Mouse (Mus musculus) intestine, postnatal 0 days (tissue): ENCODE results near the gene Slc44a2. TPM values are rescaled to one million over a fixed set of nuclear protein-coding genes. Genes with fewer than 3 reads are reported as not detected.

Experiments
- ATAC-seq: fragments of 200-750 bp; cut with Nextera tagmentation; 2 replicates; pipeline ENCODE4 v1.8.0; 2017; ENCODE audit warnings: mild to moderate bottlenecking, moderate TSS enrichment, moderate library complexity
- H3K27ac ChIP-seq: fragments of 300-500 bp; sonication (generic); 2 replicates; pipeline ENCODE4 v1.5.1; 2014; ENCODE audit warnings: mild to moderate bottlenecking, low read depth, low read length, moderate library complexity
- H3K27me3 ChIP-seq: fragments of 300-500 bp; sonication (generic); replicated peaks from 2 replicates; pipeline ENCODE4 v1.6.1; 2014; ENCODE audit warnings: low read length, mixed read lengths; ENCODE audit not compliant: control insufficient read depth, insufficient read depth
- H3K36me3 ChIP-seq: fragments of 300-500 bp; sonication (generic); 2 replicates; pipeline ENCODE4 v1.6.1; 2014; ENCODE audit warnings: mild to moderate bottlenecking, moderate library complexity; ENCODE audit not compliant: control insufficient read depth, insufficient read depth
- H3K4me1 ChIP-seq: fragments of 300-500 bp; sonication (generic); replicated peaks from 2 replicates; pipeline ENCODE4 v1.6.1; 2014; ENCODE audit warnings: antibody characterized with exemption, low read length, mixed read lengths; ENCODE audit not compliant: control insufficient read depth, insufficient read depth
- H3K4me2 ChIP-seq: fragments of 300-500 bp; sonication (generic); replicated peaks from 2 replicates; pipeline ENCODE4 v1.6.1; 2014; ENCODE audit warnings: low read depth, mild to moderate bottlenecking, moderate library complexity
- H3K4me3 ChIP-seq: fragments of 300-500 bp; sonication (generic); 2 replicates; pipeline ENCODE4 v1.5.1; 2014; ENCODE audit warnings: low read depth, low read length
- H3K9ac ChIP-seq: fragments of 300-500 bp; sonication (generic); 2 replicates; pipeline ENCODE4 v1.6.1; 2014; ENCODE audit warnings: mild to moderate bottlenecking, low read depth, low read length
- H3K9me3 ChIP-seq: fragments of 300-500 bp; sonication (generic); 2 replicates; pipeline ENCODE4 v1.6.1; 2016; ENCODE audit warnings: mixed run types; ENCODE audit not compliant: control insufficient read depth
- CTCF ChIP-seq: sonication (generic); IDR thresholded peaks from 2 replicates; pipeline ENCODE4 v1.5.1; 2016; ENCODE audit warnings: low read depth, mild to moderate bottlenecking, control low read depth, antibody characterized with exemption, moderate library complexity
- WGBS: fragments of 180-500 bp; shearing (Covaris S2); extraction: QIAGEN DNeasy Blood & Tissue Kit; methylation state at CpG from one replicate; pipeline ENCODE4 v1.1.7; 2014; 5-methylcytosine and 5-hydroxymethylcytosine counted together
- polyA plus RNA-seq: library from polyadenylated mRNA; unstranded; fragments of >200 nt; fragmentation: Nextera tagmentation; extraction: Ambion mirVana; gene quantifications from 2 replicates; pipeline ENCODE4 v1.2.1, GENCODE M21; 2015

Gene Slc44a2
- polyA plus RNA-seq, 1 experiment from 2014 or later: 13.3 TPM

DNA sequence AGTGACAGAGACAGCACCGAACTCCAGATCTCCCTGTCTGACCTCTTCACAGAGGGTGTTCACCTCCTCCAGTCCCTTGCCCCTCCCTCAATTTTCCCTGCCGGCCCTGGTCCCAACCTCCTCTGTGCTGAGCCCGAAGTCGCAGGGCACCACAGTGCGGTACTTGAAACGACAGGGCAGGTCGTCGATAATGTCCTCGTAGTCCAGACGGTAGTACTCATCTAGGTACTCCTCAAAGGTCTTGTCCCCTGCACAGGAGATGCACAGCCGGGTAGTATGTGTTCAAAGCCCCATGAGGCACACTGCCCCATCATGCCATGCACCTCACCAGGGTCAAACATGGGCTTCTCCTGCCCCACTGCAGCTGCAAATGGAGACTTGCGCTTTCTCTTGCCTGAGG lies 44.8 kb upstream of the Slc44a2 start:
- H3K9me3 ChIP-seq: no peaks in the 10 kb centered on the region
- no peak overlapping the region for H3K4me3 ChIP-seq
- no peak for TF ChIP-seq CTCF
- H3K27ac ChIP-seq: no peak overlapping the region
- ATAC-seq: no peak
- WGBS: 88% methylated on average over 12 of the region's 12 CpGs
- H3K4me1 ChIP-seq: no peaks in the 10 kb centered on the region
- no peak overlapping the region for H3K4me2 ChIP-seq
- peaks cover 91% of the 10 kb centered on the region for H3K36me3 ChIP-seq
- H3K9ac ChIP-seq: no peak overlapping the region
- H3K27me3 ChIP-seq: no peaks in the 10 kb centered on the region

DNA sequence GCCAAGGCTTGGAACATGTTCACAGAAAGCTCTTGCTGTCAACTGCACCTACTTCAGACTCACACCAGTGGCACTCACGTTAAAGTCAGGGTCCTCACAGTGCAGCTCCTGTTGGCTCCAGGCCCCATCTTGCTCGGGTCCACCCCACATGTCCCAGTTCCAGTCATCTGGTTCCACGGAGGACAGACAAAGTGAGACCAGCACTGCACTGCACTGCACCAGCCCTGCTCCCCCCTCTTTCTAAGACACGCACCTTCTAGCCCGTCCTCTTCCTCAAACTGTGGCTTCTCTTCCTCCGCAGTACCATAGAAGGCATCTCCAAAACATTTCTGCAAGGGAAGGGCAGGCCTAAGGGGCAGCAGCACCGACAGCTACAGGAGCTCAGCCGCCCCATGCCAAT lies 44.2 kb upstream of the Slc44a2 start:
- Histone ChIP-seq H3K9me3 (no peaks in the 10 kb centered on the region), H3K9ac (no peak overlapping the region), H3K36me3 (peaks cover 91% of the 10 kb centered on the region), H3K27ac (no peak overlapping the region), H3K4me2 (no peak overlapping the region), H3K27me3 (no peaks in the 10 kb centered on the region), H3K4me3 (no peak overlapping the region), H3K4me1 (no peaks in the 10 kb centered on the region)
- no peak for TF ChIP-seq CTCF
- 91% methylated on average over 8 of the region's 8 CpGs for WGBS
- no peak for ATAC-seq

DNA sequence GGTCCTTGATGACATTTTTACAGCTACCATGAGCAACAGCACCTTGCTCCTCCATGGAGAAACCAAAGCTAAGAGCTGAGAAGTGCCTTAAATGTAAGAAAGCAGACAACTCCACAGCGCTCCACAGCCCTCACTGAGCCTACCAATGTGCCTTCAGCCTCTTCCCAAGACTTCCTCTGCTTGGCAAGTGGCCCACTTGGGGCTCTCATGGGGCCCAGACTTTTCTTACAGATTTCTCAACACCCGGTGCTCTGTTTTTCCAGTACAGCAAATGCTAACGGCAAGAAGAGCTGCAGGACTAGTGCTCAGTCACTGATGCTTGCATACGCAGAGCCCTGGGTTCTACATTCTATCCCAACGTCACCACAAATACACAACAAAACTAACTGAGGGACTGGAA lies 42.7 kb upstream of the Slc44a2 start:
- peaks cover 89% of the 10 kb centered on the region for H3K36me3 ChIP-seq
- WGBS: 90% methylated on average over 5 of the region's 5 CpGs
- no peak for ATAC-seq

DNA sequence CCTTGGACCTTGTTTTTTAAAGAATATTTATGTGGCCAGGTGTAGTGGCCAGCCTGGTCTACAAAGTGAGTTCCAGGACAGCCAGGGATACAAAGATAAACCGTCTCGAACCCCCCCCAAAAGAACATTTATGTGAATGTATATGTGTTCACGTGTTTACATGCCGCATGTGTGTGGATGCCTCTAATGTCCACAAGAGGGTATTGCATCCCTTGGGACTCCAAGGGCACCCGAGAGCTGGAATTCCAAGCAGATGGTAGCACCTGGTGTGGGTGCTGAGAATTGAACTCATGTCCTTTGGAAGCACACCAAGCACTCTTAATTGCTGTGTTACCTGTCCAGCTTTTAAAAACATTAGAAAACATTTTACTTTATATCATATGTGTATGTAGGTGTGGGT lies 36.9 kb upstream of the Slc44a2 start:
- Histone ChIP-seq H3K9ac (no peak overlapping the region), H3K27ac (peak overlapping the region; percentile 15; the same call in 1 of the 2 replicates), H3K4me2 (no peak overlapping the region), H3K4me3 (no peak overlapping the region), H3K4me1 (peaks cover 8% of the 10 kb centered on the region; the same call in 1 of the 2 replicates), H3K36me3 (peaks cover 45% of the 10 kb centered on the region), H3K27me3 (no peaks in the 10 kb centered on the region), H3K9me3 (no peaks in the 10 kb centered on the region)
- peak; percentile 57 for TF ChIP-seq CTCF
- no peak for ATAC-seq
- 84% methylated on average over 5 of the region's 5 CpGs for WGBS

More for the DNA sequence above, 42.7 kb upstream of the Slc44a2 start:
- Histone ChIP-seq H3K27ac (no peak overlapping the region), H3K4me1 (no peaks in the 10 kb centered on the region), H3K9ac (no peak overlapping the region), H3K27me3 (no peaks in the 10 kb centered on the region), H3K9me3 (no peaks in the 10 kb centered on the region), H3K4me2 (no peak overlapping the region), H3K4me3 (no peak overlapping the region)
- TF ChIP-seq CTCF: no peak

DNA sequence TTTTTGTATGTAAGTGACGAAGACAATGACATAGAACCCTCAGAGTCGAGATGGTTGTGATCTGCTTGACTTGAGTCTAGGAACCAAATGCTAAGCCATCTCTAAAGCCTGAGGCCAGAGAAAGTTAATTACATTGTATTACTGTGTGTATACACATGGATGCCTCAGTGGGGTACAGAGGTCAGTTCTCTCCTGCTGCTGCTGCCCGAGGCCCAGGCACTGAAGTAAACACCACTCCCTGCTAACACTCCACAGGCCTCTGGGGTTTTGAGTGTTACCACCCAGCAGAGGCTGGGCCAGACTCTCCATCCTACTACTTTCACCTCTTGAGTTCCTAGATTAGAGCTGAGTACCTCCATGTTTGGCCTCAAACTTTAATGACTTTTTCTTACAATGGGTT lies 36.5 kb upstream of the Slc44a2 start:
- no peak for TF ChIP-seq CTCF
- Histone ChIP-seq H3K4me1 (peaks cover 11% of the 10 kb centered on the region; the same call in 1 of the 2 replicates), H3K4me2 (no peak overlapping the region), H3K9ac (no peak overlapping the region), H3K9me3 (no peaks in the 10 kb centered on the region), H3K36me3 (peaks cover 41% of the 10 kb centered on the region), H3K27me3 (no peaks in the 10 kb centered on the region), H3K4me3 (no peak overlapping the region), H3K27ac (peak overlapping the region; percentile 31)
- peak; percentile 23; the same call in 1 of the 2 replicates for ATAC-seq
- WGBS: 46% methylated on average over 3 of the region's 3 CpGs

DNA sequence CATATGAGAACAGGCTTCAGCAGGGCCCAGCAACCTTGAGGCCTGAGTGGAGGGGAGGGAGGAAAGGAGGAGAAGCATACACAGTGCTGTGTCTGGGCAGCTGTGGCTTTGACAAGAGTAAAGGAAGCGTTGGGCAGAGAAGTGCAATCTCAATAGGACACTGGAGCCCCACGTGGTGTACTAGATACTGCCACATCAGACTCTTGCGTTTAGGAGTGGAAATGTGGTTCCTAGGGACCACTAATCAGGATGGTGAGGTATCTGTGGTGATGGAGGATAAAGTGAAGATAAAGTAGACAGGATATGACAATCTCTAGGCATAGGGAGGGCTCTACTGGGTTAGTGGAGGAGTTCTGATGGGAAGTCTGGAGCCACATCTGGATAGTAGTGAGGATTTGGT lies 33.7 kb upstream of the Slc44a2 start:
- Histone ChIP-seq H3K4me3 (peak overlapping the region; percentile 76), H3K9me3 (no peaks in the 10 kb centered on the region), H3K4me2 (peak overlapping the region; percentile 82), H3K27me3 (no peaks in the 10 kb centered on the region), H3K9ac (no peak overlapping the region), H3K4me1 (peaks cover 15% of the 10 kb centered on the region; the same call in 1 of the 2 replicates), H3K27ac (no peak overlapping the region), H3K36me3 (peaks cover 15% of the 10 kb centered on the region)
- WGBS: 49% methylated on average over 3 of the region's 3 CpGs
- ATAC-seq: no peak
- no peak for TF ChIP-seq CTCF
